Mouse (Mus musculus) lung, postnatal 4 days (tissue): Measurements from ENCODE around the gene BC049352.

Source experiments
- DNase-seq, 2 experiments: peaks; one replicate each; pipeline ENCODE4 v3.0.0; 2021

Gene BC049352

DNA sequence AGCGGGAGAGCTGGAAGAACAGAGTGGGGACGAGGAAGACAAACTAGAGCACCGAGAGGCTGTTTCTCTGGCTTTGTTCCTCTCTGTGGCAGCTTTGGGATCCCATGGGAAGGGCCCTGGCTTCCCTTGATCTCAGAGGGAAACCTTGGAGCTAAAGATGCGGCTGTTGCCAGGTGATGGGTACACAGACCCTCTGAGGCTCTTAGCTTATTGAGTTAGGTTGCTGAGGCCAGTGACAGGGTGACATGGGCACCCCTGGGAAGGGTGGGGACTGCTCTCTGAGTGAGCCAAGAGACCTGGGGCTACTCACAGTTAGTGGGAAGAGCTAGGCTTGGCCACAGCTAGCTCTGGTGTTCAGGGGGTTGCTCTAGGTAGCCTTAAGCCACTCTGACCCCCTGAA, 13.7 kb downstream of the BC049352 start:
- no peak for DNase-seq

DNA sequence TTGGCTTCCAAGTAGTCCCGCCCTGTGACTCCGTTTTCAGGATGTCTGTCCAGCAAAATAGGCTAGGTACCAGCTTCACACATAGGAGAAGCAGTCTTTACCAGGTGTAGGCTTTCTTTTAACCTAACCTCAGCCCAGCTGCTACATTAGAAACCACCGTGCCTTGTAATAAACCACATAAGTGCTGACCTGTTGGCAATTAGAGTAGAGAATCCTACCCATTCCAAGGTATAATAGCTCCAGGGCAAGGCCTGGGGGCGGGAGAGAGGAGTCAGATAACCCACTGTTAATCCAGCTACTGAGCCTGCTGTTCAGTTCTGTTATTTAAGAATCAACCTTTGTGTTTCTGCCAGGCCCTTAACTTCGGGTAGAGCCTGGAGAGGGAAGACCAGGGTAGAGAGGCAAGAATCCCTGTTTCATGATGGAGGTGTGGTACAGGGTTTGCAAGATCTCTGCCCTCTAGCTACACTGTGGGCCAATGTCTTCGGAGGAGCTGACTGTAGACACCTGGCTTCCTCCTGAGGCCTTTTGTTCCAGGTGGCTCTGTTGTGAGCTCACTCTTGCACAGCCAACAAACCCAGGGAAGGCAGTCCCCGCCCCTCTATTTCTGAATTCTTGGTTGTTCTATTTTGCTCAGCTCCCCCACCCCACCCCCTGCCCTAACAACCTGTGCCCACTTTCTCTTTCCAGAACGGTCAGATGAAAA, 14.5 kb downstream of the BC049352 start:
- no peak for DNase-seq

DNA sequence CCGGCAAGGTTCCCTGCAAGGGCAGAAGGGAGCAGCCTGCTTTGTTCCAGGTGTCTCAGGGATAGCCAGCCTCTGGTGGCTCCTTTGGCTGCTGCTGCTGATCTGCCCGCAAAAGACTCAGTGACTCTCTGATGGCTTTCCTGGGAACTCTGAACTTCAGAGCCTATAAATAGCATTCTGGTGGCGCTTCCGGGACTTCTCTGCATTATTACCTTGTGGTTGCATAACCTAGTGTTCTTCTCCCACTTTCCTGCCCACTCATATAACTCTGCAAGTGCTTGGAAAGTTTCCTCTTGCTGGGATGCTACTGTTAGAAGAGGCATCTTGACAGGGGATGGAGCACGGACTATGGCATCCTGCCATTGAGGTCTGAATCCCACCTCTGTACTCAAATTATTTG, 15.7 kb downstream of the BC049352 start:
- no peak for DNase-seq

DNA sequence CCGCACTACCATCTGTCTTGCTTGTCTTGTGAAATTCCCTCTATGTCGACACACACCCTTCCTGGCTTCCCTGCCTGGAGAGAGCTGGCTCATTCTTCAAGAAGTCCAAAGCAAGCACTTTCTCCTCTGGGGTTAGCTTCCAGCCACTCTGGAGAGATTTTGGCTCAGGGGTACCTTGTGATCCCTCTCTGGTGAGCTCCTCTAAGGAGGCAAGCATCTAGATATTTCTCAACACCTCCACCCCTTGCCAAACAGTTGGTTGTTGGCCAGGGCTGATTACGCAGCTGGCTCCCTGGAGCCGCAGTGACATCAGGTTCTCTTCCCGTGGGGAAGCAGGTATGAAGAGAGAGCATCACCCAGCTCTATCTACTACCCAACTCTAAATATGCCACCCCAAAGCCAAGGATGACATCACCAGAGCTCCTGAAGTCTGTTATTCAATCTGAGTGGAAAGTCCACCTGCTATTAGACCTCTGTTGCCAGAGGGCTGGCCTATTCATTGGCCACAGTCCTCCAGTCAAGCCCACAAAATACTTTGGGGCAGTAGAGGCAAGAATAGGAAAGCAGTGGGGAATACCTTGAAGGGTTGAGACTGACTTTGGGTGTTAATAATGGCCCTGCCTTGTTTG, 19.6 kb downstream of the BC049352 start:
- peak; percentile 49 to 57 for DNase-seq

GRCm38 (mm10) chr9:45202021-45202798, 20.4 kb downstream of the BC049352 start:
- no peak for DNase-seq

DNA sequence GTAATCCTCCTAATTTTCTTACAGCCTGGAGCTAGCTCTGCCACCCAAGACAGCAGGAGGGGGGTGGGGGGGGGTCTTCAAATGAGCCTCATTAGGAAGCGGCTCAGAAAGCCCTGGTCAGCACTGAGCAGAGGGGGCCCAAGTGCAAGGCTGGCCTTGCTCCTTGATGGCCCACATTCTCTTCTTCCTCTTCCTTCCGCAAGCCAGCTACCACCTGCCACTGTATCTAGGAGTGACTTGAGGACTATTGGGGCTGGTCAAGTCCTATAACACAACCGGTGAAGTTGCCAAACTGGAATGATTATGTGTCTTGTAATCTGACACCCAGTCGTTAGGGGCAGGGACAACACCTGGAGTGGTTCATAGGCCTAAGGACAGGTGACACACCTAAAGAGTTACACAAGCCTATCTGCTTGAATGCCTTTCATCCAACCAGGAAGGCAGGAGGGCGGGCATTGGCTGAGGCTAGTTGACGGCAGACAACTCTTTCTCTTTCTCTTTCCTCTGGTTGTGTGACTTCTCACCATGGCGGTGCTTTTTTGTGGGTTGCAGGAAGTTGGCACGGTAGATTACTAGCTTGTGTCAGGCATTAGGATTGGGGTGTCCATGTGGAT, 22.1 kb downstream of the BC049352 start, which contains the start of gene Tmprss4:
TSS of gene Tmprss4 (minus strand) at position 296 of the 614 bp plus-strand sequence.
- DNase-seq, result peak; percentile 49 to 73

DNA sequence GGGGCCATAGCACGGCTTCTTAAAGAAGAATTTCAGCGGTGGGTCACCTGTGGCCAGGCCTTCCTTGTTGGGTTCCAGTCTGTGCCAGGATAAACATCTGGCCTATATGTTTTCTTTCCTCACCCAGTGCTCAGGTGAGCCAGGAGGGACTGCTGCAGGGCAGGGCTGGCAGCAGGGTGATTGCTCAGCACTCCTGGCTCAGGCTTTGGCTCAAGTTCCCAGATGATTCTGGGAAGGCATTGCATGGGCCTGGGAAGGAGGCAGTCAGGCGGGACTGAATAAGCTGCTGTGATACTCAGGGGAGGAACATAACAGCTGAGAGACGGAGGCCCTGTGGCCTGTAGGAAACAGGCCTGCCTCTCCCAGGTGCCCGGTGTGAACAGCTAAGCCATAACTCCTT, 23.3 kb downstream of the BC049352 start:
- DNase-seq, result no peak

DNA sequence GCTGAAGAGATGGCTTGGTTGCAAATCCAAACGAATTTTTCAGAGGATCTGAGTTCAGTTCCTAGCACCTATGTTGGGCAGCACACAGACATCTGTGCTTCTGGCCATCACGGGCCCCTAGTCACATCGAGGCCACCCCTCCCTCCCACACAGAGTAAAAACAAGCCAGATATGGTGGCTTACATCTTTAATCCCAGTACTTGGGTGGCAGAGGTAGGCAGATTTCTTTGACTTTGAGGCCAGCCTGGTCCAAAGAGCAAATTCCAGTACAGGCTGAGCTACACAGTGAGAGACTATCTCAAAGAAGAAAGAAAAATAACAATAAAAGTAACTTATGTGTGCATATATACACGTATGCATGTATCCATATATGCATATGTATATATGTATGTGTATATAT, 24.3 kb downstream of the BC049352 start:
- no peak for DNase-seq

DNA sequence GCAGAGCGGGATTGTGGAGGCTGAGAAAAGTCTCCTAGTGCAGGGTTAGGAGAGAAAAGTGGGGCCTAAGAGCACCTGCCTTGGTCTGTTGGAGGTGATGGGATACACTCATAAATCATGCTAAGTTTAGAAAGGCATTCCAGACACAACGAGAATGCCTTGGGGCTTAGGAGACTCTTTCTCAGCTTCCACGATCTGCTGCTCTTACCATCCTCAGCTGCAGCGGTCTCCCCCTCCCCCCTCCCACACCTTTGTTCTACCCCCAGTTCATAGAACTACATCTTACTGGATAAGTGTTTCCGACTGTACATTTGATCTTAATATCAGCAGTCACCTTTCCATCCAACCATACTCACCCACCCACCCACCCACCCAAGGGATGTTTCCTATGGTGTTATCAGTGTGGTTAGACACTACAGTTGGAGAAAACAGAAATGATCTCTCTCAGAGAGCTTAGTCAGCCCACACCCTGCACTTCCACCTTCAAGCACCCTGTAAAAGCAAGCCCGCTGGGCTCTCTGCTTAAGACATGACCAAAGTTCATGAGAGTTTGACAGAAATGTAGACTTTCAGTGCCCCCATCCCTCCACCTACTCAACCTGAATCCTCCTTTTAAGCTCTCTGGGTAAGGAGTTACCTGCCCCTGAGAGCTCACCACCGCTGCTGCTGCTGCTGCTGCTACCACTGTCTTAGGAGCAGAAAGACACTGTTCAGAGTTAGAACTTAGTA, 25.4 kb downstream of the BC049352 start:
- DNase-seq, result no peak

- no peak for DNase-seq
Observed at GRCm38 (mm10) chr9:45212001-45212400, 30.2 kb downstream of the BC049352 start.

GRCm38 (mm10) chr9:45215526-45216179, 33.8 kb downstream of the BC049352 start:
- DNase-seq, result no peak

DNA sequence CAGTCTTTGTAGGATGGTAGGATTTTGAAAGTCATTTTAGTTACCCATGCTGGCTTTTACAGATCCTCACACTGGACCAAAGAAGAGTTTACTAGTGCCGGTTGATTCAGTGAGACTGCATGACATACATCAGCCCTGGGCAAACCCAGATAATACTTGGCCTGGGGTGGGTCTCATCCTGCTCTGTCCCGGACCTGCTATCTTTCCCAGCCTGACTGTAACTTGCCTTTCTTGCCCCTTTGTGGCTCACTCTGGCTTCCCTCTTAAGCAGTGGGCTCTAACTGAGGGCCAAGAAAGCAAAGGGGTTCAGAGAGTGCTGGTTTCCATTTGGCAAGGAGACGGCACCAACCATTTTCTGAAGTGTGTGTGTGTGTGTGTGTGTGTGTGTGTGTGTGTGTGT, 37.8 kb downstream of the BC049352 start:
- no peak for DNase-seq

GRCm38 (mm10) chr9:45221567-45221966, 39.8 kb downstream of the BC049352 start:
- peak; percentile 78 to 91 for DNase-seq

DNA sequence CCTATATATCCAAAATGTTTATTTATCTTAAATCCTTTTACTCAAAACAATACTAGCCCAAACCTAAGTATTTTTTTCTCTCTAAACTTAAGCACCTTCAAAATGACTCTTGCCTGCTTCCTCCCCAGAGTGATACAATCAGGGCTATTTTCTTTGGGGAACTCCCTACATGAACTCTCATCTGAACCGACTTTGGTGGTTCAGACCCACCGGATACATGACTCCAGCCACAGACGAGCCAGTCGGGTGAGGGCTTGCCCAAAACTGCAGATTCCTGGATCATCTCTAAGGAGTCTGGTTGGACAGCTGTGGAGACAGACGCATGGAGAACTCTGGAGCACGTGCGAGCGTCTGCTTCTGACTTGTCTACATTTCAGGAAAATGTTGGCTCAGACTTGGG, 47.6 kb downstream of the BC049352 start:
- no peak for DNase-seq

GRCm38 (mm10) chr9:45235668-45236227, 53.9 kb downstream of the BC049352 start:
- DNase-seq, result no peak

- no peak for DNase-seq
Observed at GRCm38 (mm10) chr9:45236744-45237143, 54.9 kb downstream of the BC049352 start.

DNA sequence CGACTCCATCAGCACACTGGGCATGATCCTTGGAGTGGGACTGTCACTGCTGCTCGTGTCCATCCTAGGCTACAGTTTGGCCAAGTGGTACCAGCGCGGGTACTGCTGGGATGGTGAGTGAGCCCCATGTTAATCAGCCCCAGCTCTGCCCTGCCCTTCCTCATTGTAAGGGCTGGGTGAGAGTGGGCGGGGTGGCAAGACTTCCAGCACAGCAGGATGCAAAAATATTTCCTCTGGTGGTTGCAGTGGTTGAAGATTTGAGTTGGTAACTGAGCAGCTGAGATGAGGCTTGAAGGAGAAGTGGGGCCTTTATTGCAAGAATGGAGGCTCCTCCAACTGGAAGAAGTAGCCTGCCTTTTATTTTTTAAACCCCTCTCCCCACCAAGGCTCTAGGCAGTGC, 59.6 kb downstream of the BC049352 start:
- DNase-seq, result peak; percentile 29 to 34

DNA sequence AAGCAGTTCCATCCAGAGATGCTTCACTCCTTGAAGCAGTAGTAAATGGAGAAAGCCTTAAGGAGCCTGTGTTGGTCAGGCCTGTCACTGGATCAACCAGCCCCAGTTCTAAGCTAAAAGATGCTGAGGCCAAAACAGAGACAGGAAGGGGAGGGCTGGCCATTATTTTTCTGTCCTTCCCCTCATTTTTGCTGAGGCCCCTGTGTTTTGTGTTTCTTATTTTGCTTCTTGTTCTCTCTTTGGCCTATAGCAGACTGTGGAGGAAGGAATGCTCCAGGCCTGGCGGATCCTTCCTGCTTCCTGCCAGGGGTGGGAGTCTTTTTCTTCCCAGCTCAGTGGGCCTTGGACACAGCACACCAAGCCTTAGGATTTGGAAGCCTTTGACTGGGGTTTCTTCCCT, 63.6 kb downstream of the BC049352 start:
- DNase-seq, result no peak

DNA sequence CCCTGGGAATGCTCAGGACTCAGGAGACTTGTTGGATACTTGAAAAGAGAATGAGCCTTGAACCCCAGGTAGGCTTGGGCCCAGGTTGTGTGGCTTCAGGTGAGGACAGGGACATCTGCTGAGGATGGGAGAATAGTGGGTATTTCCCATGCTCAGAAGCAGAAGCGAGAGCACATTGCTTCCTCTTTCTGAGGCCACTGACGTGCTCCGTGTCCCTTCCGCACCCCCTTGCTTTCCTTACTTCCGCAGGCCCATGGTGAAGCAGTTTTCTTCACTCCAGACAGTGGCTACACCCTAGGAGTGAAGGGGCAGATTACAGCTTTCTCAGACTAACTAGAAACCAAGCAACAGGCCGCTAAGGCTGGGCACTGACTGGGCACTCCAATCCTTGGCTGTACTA, 64.3 kb downstream of the BC049352 start:
- peak; percentile 57 for DNase-seq

GRCm38 (mm10) chr9:45247536-45247935, 65.7 kb downstream of the BC049352 start:
- DNase-seq, result no peak

- no peak for DNase-seq
Observed at GRCm38 (mm10) chr9:45250306-45250705, 68.5 kb downstream of the BC049352 start.

GRCm38 (mm10) chr9:45251281-45251680, 69.5 kb downstream of the BC049352 start:
- no peak for DNase-seq
